Mouse (Mus musculus) C2C12 (cell line): ENCODE measurements around the gene Mat1a. TPM values are rescaled to one million over a fixed set of nuclear protein-coding genes. Genes with fewer than 3 reads are reported as not detected.

Experiments used
- H3K27me3 ChIP-seq: one replicate; pipeline ENCODE4 v1.6.1; 2011; ENCODE audit not compliant: control insufficient read depth, insufficient read depth, insufficient read length
- H3K36me3 ChIP-seq: one replicate; pipeline ENCODE4 v1.6.1; 2011; ENCODE audit not compliant: control insufficient read depth, insufficient read depth
- H3K4me3 ChIP-seq: one replicate; pipeline ENCODE4 v1.5.1; 2011; ENCODE audit warnings: mild to moderate bottlenecking, control low read depth; ENCODE audit not compliant: poor library complexity, insufficient read depth, severe bottlenecking
- H3K79me2 ChIP-seq: one replicate; pipeline ENCODE4 v1.6.1; 2011; ENCODE audit not compliant: control insufficient read depth, insufficient read depth
- H3K79me3 ChIP-seq: one replicate; pipeline ENCODE4 v1.6.1; 2011; ENCODE audit warnings: low read depth, control low read depth
- H3ac ChIP-seq: one replicate; pipeline ENCODE3; 2011; ENCODE audit warnings: low read depth; ENCODE audit not compliant: control insufficient read depth, insufficient read length
- CEBPB ChIP-seq: IDR thresholded peaks from one replicate; pipeline ENCODE4 v1.6.1; 2011; ENCODE audit warnings: low read depth, mild to moderate bottlenecking, control low read depth, moderate library complexity
- CTCF ChIP-seq: IDR thresholded peaks from one replicate; pipeline ENCODE4 v1.5.1; 2011; ENCODE audit not compliant: control insufficient read depth, insufficient read depth, insufficient read length
- FOSL1 ChIP-seq: IDR thresholded peaks from one replicate; pipeline ENCODE4 v1.8.0; 2011; ENCODE audit warnings: mild to moderate bottlenecking, low read length; ENCODE audit not compliant: poor library complexity, insufficient read depth, severe bottlenecking
- MAX ChIP-seq: IDR thresholded peaks from one replicate; pipeline ENCODE4 v1.6.1; 2011; ENCODE audit warnings: mild to moderate bottlenecking, control low read depth
- MYOD1 ChIP-seq: IDR thresholded peaks from one replicate; pipeline ENCODE4 v1.6.1; 2011; ENCODE audit warnings: low read depth; ENCODE audit not compliant: control insufficient read depth, insufficient read length
- MYOG ChIP-seq: IDR thresholded peaks from one replicate; pipeline ENCODE4 v1.6.1; 2011; ENCODE audit not compliant: control insufficient read depth, insufficient read length; ENCODE audit errors: extremely low read depth
- USF1 ChIP-seq: IDR thresholded peaks from one replicate; pipeline ENCODE4 v1.6.1; 2011; ENCODE audit warnings: low read depth, mild to moderate bottlenecking, control low read depth, moderate library complexity
- polyA plus RNA-seq: library from polyadenylated mRNA; unstranded; fragments of >200 nt; fragmentation: generic; extraction: Trizol; gene quantifications from one replicate; pipeline ENCODE4 v1.2.1, GENCODE M21; 2012; ENCODE audit warnings: missing spikeins

The Mat1a gene
- polyA plus RNA-seq, 1 experiment, result not detected

DNA sequence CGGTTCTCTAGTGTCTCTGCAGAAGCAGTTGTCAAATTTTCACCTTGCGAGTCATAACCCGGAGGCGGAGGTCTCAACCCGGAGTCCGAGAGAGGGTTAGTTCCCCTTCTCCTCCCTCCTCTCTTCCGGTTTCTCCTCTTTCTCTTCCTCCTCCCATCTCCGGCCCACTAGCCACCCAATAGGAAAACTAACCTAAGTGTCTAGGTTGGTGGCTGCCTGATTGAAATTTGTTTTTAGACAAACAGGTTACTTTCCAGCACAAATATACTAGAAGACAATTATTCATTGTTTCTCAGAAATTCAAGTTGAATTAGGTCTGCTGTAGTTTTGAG lies 31.9 kb upstream of the Mat1a start:
- H3K4me3 ChIP-seq, result no peak overlapping the region
- no peaks in the 10 kb centered on the region for H3K36me3 ChIP-seq
- no peak for TF ChIP-seq FOSL1
- no peak for TF ChIP-seq MYOD1
- no peak for TF ChIP-seq USF1
- TF ChIP-seq MAX, result no peak
- no peaks in the 10 kb centered on the region for H3K27me3 ChIP-seq
- no peak overlapping the region for H3ac ChIP-seq
- no peaks in the 10 kb centered on the region for H3K79me2 ChIP-seq
- H3K79me3 ChIP-seq, result no peaks in the 10 kb centered on the region

DNA sequence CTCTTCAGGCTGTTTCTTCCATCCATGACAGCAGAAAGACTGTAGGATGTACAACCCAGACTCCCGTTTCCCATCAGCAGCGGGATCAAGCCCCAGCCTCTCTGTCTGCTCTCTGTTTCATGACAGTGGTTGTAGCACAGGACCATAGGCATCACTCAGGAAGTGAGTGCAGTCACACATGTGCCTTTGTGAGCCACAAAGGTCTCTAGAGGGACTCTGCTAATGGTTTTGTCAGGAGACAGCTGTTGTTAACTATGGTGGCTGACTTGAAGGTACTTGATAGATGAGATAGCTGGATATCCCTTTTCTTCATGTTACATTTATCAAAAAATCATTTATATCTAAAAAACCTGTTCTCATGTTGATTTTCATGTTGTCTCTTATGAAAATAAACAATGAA lies 22.4 kb upstream of the Mat1a start:
- no peaks in the 10 kb centered on the region for H3K79me3 ChIP-seq
- H3K36me3 ChIP-seq, result no peaks in the 10 kb centered on the region
- no peak overlapping the region for H3K4me3 ChIP-seq
- no peak overlapping the region for H3ac ChIP-seq
- H3K27me3 ChIP-seq, result no peaks in the 10 kb centered on the region
- TF ChIP-seq FOSL1, result no peak
- TF ChIP-seq MAX, result no peak
- no peak for TF ChIP-seq CEBPB
- TF ChIP-seq USF1, result no peak
- TF ChIP-seq MYOD1, result no peak
- no peak for TF ChIP-seq MYOG
- no peak for TF ChIP-seq CTCF
- no peaks in the 10 kb centered on the region for H3K79me2 ChIP-seq

DNA sequence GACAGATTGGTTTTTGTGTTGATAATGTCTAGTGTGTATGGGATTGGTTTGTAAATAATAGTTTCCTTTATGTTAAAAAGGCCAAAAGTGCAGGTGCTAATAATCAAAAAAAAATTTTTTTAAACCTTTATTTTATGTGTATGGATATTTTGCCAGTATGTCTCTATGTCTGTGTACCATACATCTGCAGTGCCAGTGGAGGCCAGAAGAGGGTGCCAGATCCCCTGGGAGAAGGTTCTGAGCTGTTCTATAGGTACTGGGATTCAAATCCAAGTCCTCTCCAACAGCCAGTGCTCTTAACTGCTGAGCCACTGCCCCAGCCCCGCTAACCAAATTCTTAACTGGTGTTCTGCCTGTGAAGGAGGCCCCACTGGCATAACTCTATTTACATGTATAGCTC lies 17.3 kb upstream of the Mat1a start:
- Histone ChIP-seq H3ac (no peak overlapping the region), H3K4me3 (no peak overlapping the region), H3K79me3 (no peaks in the 10 kb centered on the region), H3K79me2 (no peaks in the 10 kb centered on the region), H3K27me3 (peaks cover 3% of the 10 kb centered on the region), H3K36me3 (no peaks in the 10 kb centered on the region)
- TF ChIP-seq USF1 (no peak), MYOG (no peak), MYOD1 (no peak), FOSL1 (no peak), CTCF (no peak)

DNA sequence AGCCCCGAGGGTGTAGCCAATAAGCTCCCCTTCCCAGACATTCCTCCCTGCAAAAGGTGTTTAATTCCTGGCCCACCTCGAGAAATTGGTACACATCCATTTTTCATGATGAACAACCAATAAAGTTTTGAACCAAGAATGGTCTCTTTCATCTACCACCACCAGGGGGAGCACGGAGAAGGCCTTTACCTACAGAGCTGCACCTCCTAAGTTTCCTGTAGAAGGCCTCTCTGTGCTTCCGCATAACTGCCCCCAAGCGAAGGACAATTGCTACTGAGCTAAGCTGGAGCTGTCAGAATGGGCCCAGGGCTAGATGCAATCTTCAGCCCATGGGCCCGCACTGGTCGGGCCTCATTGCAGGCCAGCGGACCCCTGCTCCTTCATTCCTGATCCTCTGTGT lies 14.1 kb upstream of the Mat1a start:
- Histone ChIP-seq H3K4me3 (no peak overlapping the region), H3K27me3 (peaks cover 3% of the 10 kb centered on the region), H3K79me2 (no peaks in the 10 kb centered on the region), H3K79me3 (no peaks in the 10 kb centered on the region), H3K36me3 (no peaks in the 10 kb centered on the region), H3ac (no peak overlapping the region)
- TF ChIP-seq CTCF (no peak), MYOG (no peak), USF1 (no peak), CEBPB (no peak), FOSL1 (no peak), MYOD1 (no peak), MAX (no peak)

DNA sequence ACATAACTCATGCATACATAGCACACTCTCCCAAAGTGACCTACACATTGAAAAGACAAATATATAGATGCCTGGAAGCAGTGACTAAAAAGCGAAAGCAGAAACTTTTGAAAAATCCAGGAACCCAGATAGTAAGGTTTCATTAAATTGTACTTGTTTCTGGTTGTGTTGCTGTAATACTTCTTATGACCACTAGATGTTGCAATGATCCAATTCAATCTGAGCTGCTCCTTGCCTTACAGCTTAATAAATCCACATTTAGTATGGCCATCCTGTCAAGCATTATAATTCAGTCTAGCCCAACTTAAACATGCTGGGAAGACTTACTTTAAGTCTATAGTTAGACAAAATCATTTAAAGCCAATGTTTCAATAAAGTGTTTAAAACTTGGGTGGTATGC lies 10.7 kb upstream of the Mat1a start:
- no peak for TF ChIP-seq USF1
- no peak for TF ChIP-seq FOSL1
- no peak for TF ChIP-seq MYOD1
- TF ChIP-seq CEBPB, result no peak
- no peak for TF ChIP-seq MYOG
- TF ChIP-seq MAX, result no peak
- TF ChIP-seq CTCF, result no peak
- peaks cover 3% of the 10 kb centered on the region for H3K27me3 ChIP-seq
- H3K4me3 ChIP-seq, result no peak overlapping the region

DNA sequence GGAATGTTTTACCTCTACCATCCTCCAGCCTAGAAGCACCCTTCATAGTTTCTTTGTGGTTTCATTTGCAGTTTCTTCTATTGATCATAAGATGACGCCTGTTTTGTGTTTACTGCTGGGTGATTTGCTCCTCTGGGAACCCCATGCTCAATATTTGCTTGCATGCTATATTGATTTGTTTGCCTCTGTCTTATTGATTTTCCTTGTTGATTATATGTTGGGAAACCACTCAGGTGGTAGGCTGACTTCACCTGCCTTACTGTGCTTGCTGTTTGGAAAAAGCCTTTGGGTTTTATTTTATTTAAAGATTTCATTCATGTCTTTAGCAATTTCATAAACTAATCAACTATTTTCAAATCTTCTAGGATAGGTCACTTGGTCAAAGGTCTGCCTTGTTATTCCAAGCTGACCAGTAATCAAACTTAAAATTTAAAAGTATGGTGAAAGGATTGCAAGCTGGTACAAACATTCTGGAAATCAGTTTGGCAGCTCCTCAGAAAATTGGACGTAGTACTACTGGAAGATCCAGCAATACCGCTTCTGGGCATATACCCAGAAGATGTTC lies 8.5 kb upstream of the Mat1a start:
- no peaks in the 10 kb centered on the region for H3K79me2 ChIP-seq
- H3ac ChIP-seq, result no peak overlapping the region
- TF ChIP-seq CEBPB, result no peak
- TF ChIP-seq CTCF, result no peak
- TF ChIP-seq FOSL1, result no peak
- TF ChIP-seq USF1, result no peak
- TF ChIP-seq MAX, result no peak
- TF ChIP-seq MYOG, result no peak
- TF ChIP-seq MYOD1, result no peak
- no peaks in the 10 kb centered on the region for H3K36me3 ChIP-seq
- H3K27me3 ChIP-seq, result no peaks in the 10 kb centered on the region
- no peaks in the 10 kb centered on the region for H3K79me3 ChIP-seq
- no peak overlapping the region for H3K4me3 ChIP-seq

More for the DNA sequence above, 10.7 kb upstream of the Mat1a start:
- Histone ChIP-seq H3K36me3 (no peaks in the 10 kb centered on the region), H3ac (no peak overlapping the region), H3K79me2 (no peaks in the 10 kb centered on the region), H3K79me3 (no peaks in the 10 kb centered on the region)
